Mouse (Mus musculus) midbrain, embryonic 11.5 days (tissue): ENCODE results near the gene Cln6. TPM values are rescaled to one million over a fixed set of nuclear protein-coding genes. Genes with fewer than 3 reads are reported as not detected.
"Not testable (repeated sequence)": the region's sequence is repeated elsewhere in the genome, so short reads cannot be mapped to it uniquely, and the experiment has no call there.

Experiments used
- ATAC-seq: fragments of 200-750 bp; cut with Nextera tagmentation; 2 replicates; pipeline ENCODE4 v1.8.0; 2017; ENCODE audit warnings: moderate TSS enrichment, moderate library complexity; ENCODE audit not compliant: low FRiP score
- DNase-seq: peaks from one replicate; pipeline ENCODE4 v3.0.0; 2015; ENCODE audit warnings: low spot score; ENCODE audit errors: missing footprints
- H3K27ac ChIP-seq: fragments of 300-500 bp; sonication (generic); 2 replicates; pipeline ENCODE4 v1.5.1; 2014; ENCODE audit warnings: low read depth, low read length
- H3K27me3 ChIP-seq: fragments of 300-500 bp; sonication (generic); 2 replicates; pipeline ENCODE4 v1.6.1; 2014; ENCODE audit warnings: mild to moderate bottlenecking, low read length, moderate library complexity, mixed read lengths; ENCODE audit not compliant: control insufficient read depth, insufficient read depth
- H3K36me3 ChIP-seq: fragments of 300-500 bp; sonication (generic); 2 replicates; pipeline ENCODE4 v1.6.1; 2014; ENCODE audit warnings: mild to moderate bottlenecking, low read length, moderate library complexity, mixed read lengths; ENCODE audit not compliant: control insufficient read depth, insufficient read depth
- H3K4me1 ChIP-seq: fragments of 300-500 bp; sonication (generic); 2 replicates; pipeline ENCODE4 v1.6.1; 2014; ENCODE audit warnings: low read length; ENCODE audit not compliant: control insufficient read depth, insufficient read depth
- H3K4me2 ChIP-seq: fragments of 300-500 bp; sonication (generic); 2 replicates; pipeline ENCODE4 v1.6.1; 2014; ENCODE audit warnings: mild to moderate bottlenecking, moderate library complexity
- H3K4me3 ChIP-seq: fragments of 300-500 bp; sonication (generic); 2 replicates; pipeline ENCODE4 v1.5.1; 2014; ENCODE audit warnings: low read depth, low read length
- H3K9ac ChIP-seq: fragments of 300-500 bp; sonication (generic); 2 replicates; pipeline ENCODE4 v1.6.1; 2014; ENCODE audit warnings: low read length
- H3K9me3 ChIP-seq: fragments of 300-500 bp; sonication (generic); 2 replicates; pipeline ENCODE4 v1.6.1; 2016; ENCODE audit warnings: low read length; ENCODE audit not compliant: control insufficient read depth
- WGBS: fragments of 180-500 bp; shearing (Covaris S2); extraction: QIAGEN DNeasy Blood & Tissue Kit; methylation state at CpG from one replicate; pipeline ENCODE4 v1.1.7; 2014; 5-methylcytosine and 5-hydroxymethylcytosine counted together
- polyA plus RNA-seq: library from polyadenylated mRNA; unstranded; fragments of >200 nt; fragmentation: Nextera tagmentation; extraction: Ambion mirVana; gene quantifications from 2 replicates; pipeline ENCODE4 v1.2.1, GENCODE M21; 2014

The Cln6 gene
- polyA plus RNA-seq, 1 experiment from 2014 or later, result 8.5 TPM

DNA sequence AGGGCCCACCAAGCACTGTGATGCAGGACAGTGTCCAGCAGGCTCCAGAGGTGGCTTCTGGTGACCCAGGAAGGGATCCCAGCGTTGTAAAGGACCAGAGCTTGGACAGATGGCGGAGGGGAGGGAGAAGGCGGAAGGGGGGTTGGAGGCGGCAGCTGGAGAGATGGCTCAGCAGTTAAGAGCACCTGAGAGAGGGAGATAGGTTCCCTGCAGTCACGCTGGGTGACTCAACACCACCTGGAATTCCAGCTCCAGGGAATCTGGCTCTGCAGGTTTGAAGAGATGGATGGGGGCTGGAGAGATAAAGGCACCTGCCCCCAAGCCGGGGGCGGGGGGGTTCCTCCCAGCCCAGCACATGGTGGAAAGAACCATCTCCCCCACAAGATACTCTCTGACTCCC is 21.5 kb downstream of the Cln6 start:
- H3K9ac ChIP-seq, H3K27ac ChIP-seq, H3K4me1 ChIP-seq, H3K4me3 ChIP-seq, DNase-seq, H3K9me3 ChIP-seq, ATAC-seq, H3K36me3 ChIP-seq, H3K4me2 ChIP-seq, H3K27me3 ChIP-seq: not testable (repeated sequence)
- WGBS, result 67% methylated on average over 6 of the region's 7 CpGs

- DNase-seq (no peak), ATAC-seq (no peak)
- WGBS, result 49% methylated on average over 4 of the region's 4 CpGs
- no peaks in the 10 kb centered on the region for H3K36me3 ChIP-seq
- no peaks in the 10 kb centered on the region for H3K27me3 ChIP-seq
- no peak overlapping the region for H3K27ac ChIP-seq
- peaks cover 6% of the 10 kb centered on the region; the same call in 1 of the 2 replicates for H3K4me1 ChIP-seq
- H3K4me3 ChIP-seq, result no peak overlapping the region
- H3K9me3 ChIP-seq, result no peaks in the 10 kb centered on the region
- no peak overlapping the region for H3K9ac ChIP-seq
- no peak overlapping the region for H3K4me2 ChIP-seq
These were observed 22.3 kb downstream of the Cln6 start for GRCm38 (mm10) chr9:62860866-62861265.

DNA sequence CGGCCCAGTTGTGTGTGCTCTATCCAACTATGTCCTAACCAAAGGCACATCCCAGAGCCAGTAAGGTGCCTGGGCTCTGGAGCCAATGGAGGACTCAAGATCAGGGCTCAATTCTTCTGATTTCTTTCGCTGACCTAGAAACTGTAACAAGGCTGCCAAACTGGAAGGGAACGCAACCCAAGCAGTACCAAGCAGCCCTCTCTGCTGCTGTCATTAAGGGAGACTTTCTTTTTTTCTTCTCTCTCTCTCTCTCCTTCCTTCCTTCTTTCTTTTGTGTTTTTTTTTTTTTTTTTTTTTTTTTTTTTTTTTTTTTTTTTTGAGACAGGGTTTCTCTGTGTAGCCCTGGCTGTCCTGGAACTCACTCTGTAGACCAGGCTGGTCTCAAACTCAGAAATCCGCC is 30.7 kb downstream of the Cln6 start:
- not testable (repeated sequence) for H3K4me2 ChIP-seq, H3K9ac ChIP-seq, H3K36me3 ChIP-seq, H3K9me3 ChIP-seq, DNase-seq, H3K4me3 ChIP-seq, H3K27ac ChIP-seq, ATAC-seq, H3K4me1 ChIP-seq, H3K27me3 ChIP-seq
- WGBS, result 88% methylated on average over 4 of the region's 4 CpGs

- Histone ChIP-seq H3K9me3 (no peaks in the 10 kb centered on the region), H3K9ac (no peak overlapping the region), H3K4me3 (no peak overlapping the region), H3K4me2 (no peak overlapping the region), H3K4me1 (no peaks in the 10 kb centered on the region), H3K36me3 (no peaks in the 10 kb centered on the region), H3K27ac (no peak overlapping the region), H3K27me3 (no peaks in the 10 kb centered on the region)
- no peak for DNase-seq
- ATAC-seq, result no peak
These were observed 32.1 kb downstream of the Cln6 start for GRCm38 (mm10) chr9:62870728-62871127.

- Histone ChIP-seq H3K9ac (no peak overlapping the region), H3K27me3 (no peaks in the 10 kb centered on the region), H3K36me3 (peaks cover 4% of the 10 kb centered on the region), H3K9me3 (no peaks in the 10 kb centered on the region), H3K4me3 (no peak overlapping the region), H3K4me2 (no peak overlapping the region), H3K27ac (no peak overlapping the region), H3K4me1 (no peaks in the 10 kb centered on the region)
- WGBS, result 86% methylated on average over 7 of the region's 7 CpGs
- no peak for DNase-seq
- ATAC-seq, result no peak
These were observed 38.5 kb downstream of the Cln6 start for GRCm38 (mm10) chr9:62876966-62877616.

DNA sequence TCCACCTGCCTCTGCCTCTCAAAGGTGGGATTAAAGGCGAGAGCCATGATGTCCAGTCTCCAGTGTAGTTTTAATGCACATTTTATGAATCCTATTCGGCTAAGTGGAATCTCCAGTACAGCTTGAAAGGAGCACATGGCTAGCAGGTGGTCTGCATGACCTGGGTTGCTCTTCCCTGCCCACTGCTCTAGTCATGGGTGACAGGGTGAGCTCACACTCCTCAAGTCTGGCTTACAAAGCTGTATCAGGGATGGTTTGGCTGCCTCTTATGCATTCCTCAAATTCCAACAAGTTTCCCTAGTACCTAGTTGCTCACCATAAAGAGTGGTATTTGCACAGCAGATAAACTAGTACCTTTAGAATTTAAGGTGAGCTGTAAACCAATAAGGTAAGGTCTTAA is 39.2 kb downstream of the Cln6 start:
- DNase-seq (no peak), ATAC-seq (no peak)
- no peak overlapping the region for H3K4me2 ChIP-seq
- no peak overlapping the region for H3K4me3 ChIP-seq
- no peak overlapping the region for H3K27ac ChIP-seq
- H3K9me3 ChIP-seq, result no peaks in the 10 kb centered on the region
- WGBS, result 92% methylated on average over 2 of the region's 2 CpGs
- H3K9ac ChIP-seq, result no peak overlapping the region
- H3K36me3 ChIP-seq, result peaks cover 4% of the 10 kb centered on the region
- H3K4me1 ChIP-seq, result no peaks in the 10 kb centered on the region
- no peaks in the 10 kb centered on the region for H3K27me3 ChIP-seq

DNA sequence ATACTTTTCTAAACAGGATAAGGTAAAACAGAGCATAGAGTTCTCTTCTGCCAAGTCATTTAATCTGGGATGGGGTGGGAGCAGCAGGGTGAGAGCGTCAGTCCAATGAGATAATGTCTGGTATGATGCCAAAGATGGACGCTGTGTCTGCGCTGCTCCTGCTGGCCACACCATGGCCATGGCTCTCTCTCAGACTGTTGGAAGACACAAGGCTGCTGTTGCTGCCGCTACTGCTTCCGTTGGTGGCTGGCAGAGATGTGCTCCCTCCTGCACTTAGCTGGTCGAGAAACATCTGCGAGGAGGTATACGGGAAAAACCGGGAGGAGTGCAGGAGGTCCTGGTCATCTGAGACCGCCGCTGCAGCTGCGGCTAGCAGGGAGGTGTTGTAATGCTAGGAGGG is 43.3 kb downstream of the Cln6 start:
- no peak for DNase-seq
- no peaks in the 10 kb centered on the region for H3K4me1 ChIP-seq
- ATAC-seq, result no peak
- no peaks in the 10 kb centered on the region for H3K9me3 ChIP-seq
- H3K4me3 ChIP-seq, result no peak overlapping the region
- 91% methylated on average over 12 of the region's 12 CpGs for WGBS
- H3K27me3 ChIP-seq, result no peaks in the 10 kb centered on the region
- no peak overlapping the region for H3K4me2 ChIP-seq
- H3K9ac ChIP-seq, result no peak overlapping the region
- no peak overlapping the region for H3K27ac ChIP-seq
- H3K36me3 ChIP-seq, result peaks cover 4% of the 10 kb centered on the region; the same call in 1 of the 2 replicates

GRCm38 (mm10) chr9:62894486-62894885 is 55.9 kb downstream of the Cln6 start:
- 87% methylated on average over 1 of the region's 1 CpGs for WGBS
- no peak overlapping the region for H3K9ac ChIP-seq
- peaks cover 10% of the 10 kb centered on the region for H3K36me3 ChIP-seq
- no peaks in the 10 kb centered on the region for H3K27me3 ChIP-seq
- no peaks in the 10 kb centered on the region for H3K9me3 ChIP-seq
- no peak overlapping the region for H3K4me2 ChIP-seq
- H3K4me3 ChIP-seq, result no peak overlapping the region
- DNase-seq (no peak), ATAC-seq (no peak)
- no peak overlapping the region for H3K27ac ChIP-seq
- H3K4me1 ChIP-seq, result no peaks in the 10 kb centered on the region
